Mouse (Mus musculus) urinary bladder, postnatal 14 days (tissue): ENCODE measurements around the gene Fbxw7.
"Not testable (repeated sequence)": the region's sequence is repeated elsewhere in the genome, so short reads cannot be mapped to it uniquely, and the experiment has no call there.

ENCODE experiments used
- DNase-seq: peaks from one replicate; pipeline ENCODE4 v3.0.0; 2021; ENCODE audit warnings: low spot score

Fbxw7 gene

GRCm38 (mm10) chr3:84827617-84828016, 12.5 kb downstream of the Fbxw7 start:
- DNase-seq: no peak

- no peak for DNase-seq
Measured at GRCm38 (mm10) chr3:84829366-84829765, 14.3 kb downstream of the Fbxw7 start.

DNA sequence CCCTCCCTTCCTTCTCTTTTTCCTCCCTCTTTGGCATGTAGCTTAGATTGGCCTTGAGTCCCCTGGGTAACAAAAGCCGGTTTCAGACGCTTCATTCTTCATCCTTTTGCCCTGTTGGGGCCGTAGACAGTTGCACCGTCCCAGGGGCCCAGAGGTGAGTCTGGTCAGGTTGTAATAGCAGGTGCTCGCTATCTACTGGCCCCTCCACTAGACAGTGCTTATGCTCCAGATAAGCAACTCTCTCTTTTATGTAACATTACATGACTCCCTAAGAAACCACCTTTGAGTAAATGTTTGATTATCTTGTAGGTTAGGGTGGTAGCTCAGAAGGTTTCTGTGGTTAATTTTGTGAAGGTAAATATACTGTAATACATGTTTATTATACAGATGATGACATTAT, 21.0 kb downstream of the Fbxw7 start:
- no peak for DNase-seq

DNA sequence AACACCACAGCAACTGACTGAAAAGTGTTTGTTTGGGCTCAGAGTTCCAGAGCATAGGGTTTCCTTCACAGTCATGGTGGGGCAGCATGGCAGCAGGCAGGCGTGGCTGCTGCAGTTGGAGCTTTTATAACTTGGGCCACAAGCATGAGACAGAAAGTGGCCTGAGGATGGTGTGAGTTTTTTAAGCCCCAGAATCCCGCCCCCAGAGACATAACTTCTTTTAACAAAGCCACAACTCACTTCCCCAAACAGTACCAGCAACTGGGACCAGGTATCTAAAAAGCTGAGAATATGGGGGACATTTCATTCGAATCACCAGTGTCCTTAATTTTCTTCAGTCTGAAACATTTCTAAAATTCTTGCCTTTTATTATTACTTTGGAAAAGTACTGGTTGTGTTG, 22.9 kb downstream of the Fbxw7 start:
- DNase-seq: no peak

GRCm38 (mm10) chr3:84839499-84839898, 24.4 kb downstream of the Fbxw7 start:
- DNase-seq: no peak

DNA sequence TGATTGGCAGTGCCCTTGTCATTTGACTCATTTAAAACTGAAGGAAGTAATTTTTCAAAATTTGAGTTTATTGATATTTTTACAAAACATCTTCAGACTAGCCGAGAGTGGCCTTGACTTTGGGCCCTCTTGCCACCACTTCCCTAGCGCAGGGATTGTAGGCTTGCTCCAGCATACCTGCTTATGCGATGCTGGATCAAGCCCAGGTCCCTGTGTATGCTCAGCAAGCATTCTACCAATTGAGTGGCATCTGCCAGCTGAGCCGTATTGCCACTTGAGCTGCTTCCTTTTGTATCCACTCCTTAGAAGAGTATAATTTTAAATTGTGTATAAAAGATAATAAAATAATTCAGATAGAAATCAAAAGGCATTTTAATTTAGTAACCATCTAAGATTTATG, 26.2 kb downstream of the Fbxw7 start:
- DNase-seq: no peak

DNA sequence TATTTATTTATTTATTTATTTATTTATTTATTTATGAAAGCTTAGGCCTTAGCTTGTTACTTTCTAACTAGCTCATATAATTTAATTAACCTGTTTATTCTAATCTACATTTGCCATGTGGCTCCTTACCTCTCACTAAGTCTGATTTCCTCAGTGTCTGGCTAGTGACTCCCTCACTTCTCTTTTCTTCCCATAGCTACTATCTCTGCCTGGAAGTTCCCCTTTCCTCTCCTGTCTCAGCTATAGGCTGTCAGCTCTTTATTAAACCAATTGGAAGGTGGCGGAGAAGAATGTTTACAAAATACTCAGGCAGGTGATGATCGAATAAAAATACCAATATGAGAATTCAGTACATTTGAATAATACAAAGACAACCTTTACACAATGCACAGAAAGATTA, 27.7 kb downstream of the Fbxw7 start:
- no peak for DNase-seq

DNA sequence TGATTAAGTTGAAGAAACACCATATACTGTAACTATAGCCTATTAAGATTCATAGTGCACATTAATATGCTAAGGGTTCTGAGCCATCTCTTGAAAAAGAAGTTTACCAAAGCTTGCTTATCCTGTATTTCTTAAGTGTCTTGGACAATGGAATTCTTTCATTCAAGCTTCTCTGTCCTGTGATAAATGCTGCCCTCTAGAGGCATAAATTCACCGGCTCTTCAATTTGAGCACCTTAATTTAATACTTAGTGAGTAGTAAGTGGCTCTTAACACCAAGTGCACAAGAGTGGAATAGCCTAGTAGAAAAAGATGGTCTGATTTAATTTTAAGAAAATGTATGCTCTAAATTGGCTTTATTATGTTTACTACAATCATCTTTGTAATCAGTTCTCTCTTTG, 28.5 kb downstream of the Fbxw7 start:
- DNase-seq: peak; percentile 63

DNA sequence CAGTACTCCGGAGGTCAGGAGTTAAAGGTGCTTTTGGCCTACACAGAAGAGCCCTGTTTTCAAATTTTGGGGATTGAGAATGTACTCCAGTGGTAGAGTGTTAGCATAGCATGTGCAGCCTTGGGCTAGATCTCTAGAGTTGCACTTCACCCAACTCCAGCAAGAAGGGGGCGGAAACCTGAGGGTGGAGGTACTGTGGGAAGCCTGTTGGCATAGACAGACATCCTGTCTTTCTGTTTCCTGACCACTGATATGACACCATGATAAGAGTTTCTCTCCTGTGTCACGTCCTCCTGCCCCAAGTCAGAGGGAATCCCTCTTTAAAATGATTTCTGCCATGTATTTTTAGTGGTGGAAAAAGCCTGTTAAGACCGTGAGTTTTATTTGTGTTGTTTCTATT, 33.7 kb downstream of the Fbxw7 start:
- no peak for DNase-seq

GRCm38 (mm10) chr3:84850418-84850817, 35.4 kb downstream of the Fbxw7 start:
- no peak for DNase-seq

DNA sequence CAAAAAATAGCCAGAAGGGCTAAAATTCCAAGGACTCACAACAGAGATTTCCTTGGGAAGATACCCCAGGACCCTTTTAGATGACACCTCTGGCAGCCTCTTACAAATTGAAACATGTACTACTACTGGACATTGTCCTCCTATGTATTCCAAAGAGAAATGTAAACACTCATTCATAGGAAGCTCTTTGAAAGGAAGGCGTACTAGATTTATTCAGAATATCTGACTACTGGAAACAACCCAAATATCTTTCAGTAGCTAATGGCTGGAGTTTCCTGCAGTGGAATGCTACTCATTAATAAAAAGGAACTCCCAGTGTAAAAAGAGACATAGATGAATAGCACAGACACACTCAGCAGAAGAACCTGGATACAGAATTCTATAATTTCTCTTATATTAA, 36.7 kb downstream of the Fbxw7 start:
- DNase-seq: no peak

GRCm38 (mm10) chr3:84852877-84853276, 37.8 kb downstream of the Fbxw7 start:
- no peak for DNase-seq

DNA sequence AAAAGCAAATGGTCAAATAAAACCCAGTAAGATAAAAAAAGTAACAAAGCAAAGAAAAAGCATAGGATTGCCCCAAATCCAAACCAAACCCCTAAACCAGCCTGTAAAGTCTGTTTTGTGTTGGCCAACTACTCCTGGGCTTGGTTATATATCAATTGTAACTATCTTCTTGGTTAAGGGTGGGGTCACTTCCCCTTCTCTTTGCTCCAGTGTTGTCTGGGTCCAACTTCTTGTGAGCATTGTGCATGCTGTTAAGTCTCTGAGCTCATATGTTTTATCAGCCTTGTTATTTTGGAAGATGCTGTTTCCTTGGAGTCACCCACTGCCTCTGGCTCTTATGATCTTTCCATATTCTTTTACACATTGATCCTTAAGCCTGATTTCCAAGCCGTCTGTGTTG, 39.4 kb downstream of the Fbxw7 start:
- no peak for DNase-seq

DNA sequence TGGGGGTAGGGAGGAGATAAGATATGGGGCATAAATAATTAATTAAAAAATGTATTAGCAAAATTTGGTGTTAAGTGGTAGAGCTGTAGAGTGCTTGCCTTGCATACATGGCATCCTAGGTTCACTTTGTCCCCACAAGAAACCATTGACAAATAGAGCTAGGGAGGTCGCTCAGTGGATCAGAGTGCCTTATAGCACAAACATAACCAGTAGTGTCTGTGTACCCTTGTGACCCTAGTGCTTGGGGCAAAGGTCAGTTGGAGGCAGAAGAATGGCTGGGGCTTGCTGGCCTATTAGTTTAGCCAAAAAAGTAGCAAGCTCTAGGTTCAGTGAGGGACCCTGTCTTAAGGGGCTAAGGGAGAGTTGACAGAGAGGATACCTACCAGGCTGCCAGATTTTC, 45.6 kb downstream of the Fbxw7 start:
- DNase-seq: no peak

GRCm38 (mm10) chr3:84861817-84862216, 46.7 kb downstream of the Fbxw7 start:
- not testable (repeated sequence) for DNase-seq

DNA sequence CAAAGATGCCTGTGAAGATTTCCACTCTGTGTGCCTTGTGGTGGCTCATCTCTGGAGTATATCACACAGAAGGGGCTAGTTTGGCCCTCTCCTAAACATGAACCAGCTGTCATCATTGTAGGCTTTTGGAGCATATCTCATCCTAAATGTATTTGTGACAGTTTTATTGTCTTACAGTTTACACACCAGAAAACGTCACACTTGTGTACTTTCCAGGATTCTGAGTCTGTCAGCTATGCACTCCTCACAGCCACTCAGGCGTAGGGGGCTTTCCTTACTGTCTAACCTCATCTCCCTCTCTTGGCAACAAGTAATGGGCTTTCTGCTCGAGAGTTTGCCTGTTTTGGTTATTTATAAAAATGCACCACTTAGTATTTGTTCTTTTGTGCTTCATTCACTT, 50.6 kb downstream of the Fbxw7 start:
- no peak for DNase-seq

DNA sequence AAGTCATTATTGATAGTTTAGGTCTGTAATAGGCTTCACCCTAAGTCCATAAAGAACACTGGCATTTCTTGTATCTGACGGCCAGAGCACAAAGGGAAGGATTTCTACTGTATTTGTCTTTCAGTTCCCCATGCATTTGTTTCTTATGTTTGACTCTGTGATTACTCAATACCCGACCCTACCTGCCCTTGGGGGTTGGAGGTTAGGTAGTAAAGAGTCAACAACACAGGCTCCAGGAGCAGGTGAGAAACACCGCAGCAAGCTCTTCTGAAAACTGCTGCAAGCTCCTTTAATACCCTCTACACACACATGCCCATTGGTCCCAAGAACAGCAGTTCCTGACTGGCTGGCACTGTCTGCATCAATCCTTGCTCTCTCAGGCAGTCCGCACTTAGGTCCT, 51.8 kb downstream of the Fbxw7 start:
- DNase-seq: no peak

DNA sequence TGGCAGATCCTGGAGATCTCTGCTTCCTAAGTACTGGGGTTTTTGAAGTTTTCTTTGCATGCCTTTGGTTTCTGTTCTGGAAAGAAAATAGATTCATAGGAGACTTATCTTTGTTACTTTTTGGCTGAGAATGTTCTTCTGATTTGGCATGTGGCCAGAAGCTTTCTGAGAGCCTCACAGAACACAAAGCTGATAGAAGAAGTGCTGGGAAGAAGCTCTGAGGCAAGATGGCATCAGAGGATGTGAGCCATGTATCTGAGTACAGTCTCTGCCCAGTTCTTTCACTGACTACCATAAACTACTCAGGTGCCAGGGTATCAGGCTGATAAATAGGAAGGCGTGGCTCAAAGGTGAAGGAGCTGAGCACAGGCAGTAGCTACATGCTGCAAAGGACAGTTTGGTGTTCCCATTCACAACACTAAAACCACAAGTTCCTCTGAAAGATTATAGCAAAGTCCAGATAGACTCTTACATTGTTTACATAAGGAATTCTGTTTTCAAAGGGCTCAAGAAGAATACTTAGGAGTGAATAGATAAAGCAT, 52.4 kb downstream of the Fbxw7 start:
- DNase-seq: no peak

DNA sequence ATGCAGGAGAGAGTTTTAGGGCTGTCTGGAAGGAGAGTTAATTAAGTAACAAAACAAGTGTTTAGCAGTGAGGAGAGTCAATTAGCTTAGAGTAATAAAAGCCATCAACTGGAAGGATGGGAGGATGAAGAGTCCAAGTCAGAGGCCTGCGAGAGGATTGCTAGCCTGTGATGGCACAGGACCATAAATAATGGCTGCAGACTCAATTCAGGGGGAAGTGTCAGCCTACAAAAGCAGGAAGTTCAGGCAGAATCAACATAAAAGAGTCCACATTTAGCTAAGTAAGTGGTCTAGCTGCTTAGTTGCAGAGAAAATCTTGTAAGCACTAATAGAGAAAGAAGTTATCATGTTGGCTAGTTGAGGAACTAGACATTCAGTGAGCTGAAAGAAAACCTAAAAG, 52.9 kb downstream of the Fbxw7 start:
- no peak for DNase-seq

DNA sequence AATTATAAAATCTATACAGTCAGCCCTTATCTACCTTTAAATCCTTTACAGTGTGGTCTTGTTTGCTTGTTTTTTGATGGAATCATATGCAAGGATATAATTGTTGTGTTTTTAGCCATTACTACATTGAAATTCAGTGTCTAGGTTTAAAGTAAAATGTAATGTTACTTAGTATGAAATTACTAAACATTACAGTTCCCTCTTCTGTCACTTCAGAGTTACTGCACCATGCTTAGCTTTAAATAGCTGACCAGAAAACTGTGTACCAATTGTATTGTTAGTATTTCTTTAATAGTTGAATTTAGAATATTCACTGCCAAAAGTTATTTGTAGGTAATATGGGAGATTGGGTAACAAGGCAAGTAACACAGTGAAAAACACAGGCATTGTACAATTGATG, 55.1 kb downstream of the Fbxw7 start:
- DNase-seq: no peak

- no peak for DNase-seq
Measured at GRCm38 (mm10) chr3:84875306-84875705, 60.2 kb downstream of the Fbxw7 start.

- DNase-seq: no peak
Measured at GRCm38 (mm10) chr3:84876211-84876610, 61.1 kb downstream of the Fbxw7 start.

DNA sequence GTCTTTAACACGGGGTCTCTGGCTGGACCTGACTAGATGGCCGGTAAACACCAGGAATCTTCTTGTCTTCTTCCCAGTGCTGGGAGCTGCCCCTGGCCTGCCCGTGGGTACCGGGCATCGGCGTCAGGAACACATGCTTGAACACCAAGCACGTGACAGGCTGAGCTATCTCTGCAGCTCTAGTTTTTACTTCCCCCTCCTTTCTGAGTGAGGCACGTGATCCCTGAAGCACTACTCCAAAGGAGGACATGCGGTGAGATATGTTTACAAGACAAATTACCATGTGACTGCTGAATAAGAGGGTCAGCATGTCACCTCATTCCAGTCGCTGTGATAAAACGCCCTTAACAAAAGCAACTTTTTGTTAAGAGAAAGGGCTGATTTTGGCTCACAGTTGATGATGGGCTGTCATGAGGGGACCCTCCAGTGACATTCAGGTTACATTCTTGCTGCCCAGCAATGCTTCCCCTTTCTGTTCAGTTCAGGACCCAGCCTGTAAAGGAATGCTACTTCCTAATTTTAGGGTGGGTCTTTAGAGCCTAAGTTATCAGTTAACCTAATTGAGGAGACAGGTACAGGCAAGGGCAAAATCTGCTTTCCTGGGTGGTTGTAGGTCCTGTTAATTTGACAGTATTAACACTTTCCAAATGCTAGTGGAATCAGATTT, 68.9 kb downstream of the Fbxw7 start:
- DNase-seq: no peak

DNA sequence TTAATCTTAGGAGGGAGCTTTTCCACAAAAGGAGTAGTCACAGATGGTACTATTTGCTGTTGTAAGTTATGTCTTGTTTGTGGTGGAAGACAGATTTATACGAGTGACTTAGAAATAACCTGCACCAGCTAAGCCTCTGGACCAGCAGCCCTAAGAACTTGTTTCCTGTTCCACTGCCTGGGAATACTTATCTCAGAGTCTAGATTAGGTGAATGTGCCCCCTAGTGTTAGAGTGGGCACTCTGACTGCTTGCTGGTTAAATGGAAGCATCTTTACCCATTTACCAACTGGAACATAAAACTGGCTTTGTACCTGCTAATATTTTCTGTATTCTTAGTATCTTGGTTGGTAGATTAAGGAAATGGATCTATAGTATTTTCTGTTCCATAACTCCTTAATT, 74.6 kb downstream of the Fbxw7 start:
- no peak for DNase-seq
